Mouse (Mus musculus) hindbrain, embryonic 10.5 days (tissue): Measurements from ENCODE around the gene Ltbp2. TPM values are rescaled to one million over a fixed set of nuclear protein-coding genes. Genes with fewer than 3 reads are reported as not detected.

Experiments used
- DNase-seq: peaks from one replicate; pipeline ENCODE4 v3.0.0-alpha.2; 2017; ENCODE audit warnings: low spot score
- H3K27ac ChIP-seq: fragments of 300-500 bp; sonication (generic); 2 replicates; pipeline ENCODE4 v1.5.1; 2016; ENCODE audit warnings: mild to moderate bottlenecking, moderate library complexity
- H3K27me3 ChIP-seq: fragments of 300-500 bp; sonication (generic); 2 replicates; pipeline ENCODE4 v1.6.1; 2016; ENCODE audit warnings: mild to moderate bottlenecking; ENCODE audit not compliant: poor library complexity, insufficient read depth, severe bottlenecking
- H3K36me3 ChIP-seq: fragments of 300-500 bp; sonication (generic); 2 replicates; pipeline ENCODE4 v1.6.1; 2016; ENCODE audit warnings: mild to moderate bottlenecking, moderate library complexity
- H3K4me1 ChIP-seq: fragments of 300-500 bp; sonication (generic); replicated peaks from 2 replicates; pipeline ENCODE4 v1.6.1; 2016; ENCODE audit warnings: mild to moderate bottlenecking
- H3K4me3 ChIP-seq: fragments of 300-500 bp; sonication (generic); 2 replicates; pipeline ENCODE4 v1.5.1; 2016; ENCODE audit warnings: mild to moderate bottlenecking, moderate library complexity
- H3K9me3 ChIP-seq: fragments of 300-500 bp; sonication (generic); 2 replicates; pipeline ENCODE4 v1.6.1; 2016; ENCODE audit warnings: mild to moderate bottlenecking, moderate library complexity
- WGBS: fragments of 180-500 bp; shearing (Covaris S2); methylation state at CpG from one replicate; pipeline ENCODE4 v1.1.7; 2016; 5-methylcytosine and 5-hydroxymethylcytosine counted together
- polyA plus RNA-seq: library from polyadenylated mRNA; unstranded; fragments of >200 nt; fragmentation: Nextera tagmentation; extraction: Ambion mirVana; gene quantifications from 2 replicates; pipeline ENCODE4 v1.2.1, GENCODE M21; 2016

The Ltbp2 gene
- polyA plus RNA-seq, 1 experiment from 2014 or later = 0.17 TPM

- Histone ChIP-seq H3K4me3 (no peak overlapping the region), H3K9me3 (no peaks in the 10 kb centered on the region), H3K36me3 (no peaks in the 10 kb centered on the region), H3K27me3 (no peaks in the 10 kb centered on the region), H3K4me1 (peaks cover under 1% of the 10 kb centered on the region; the same call in 1 of the 2 replicates), H3K27ac (no peak overlapping the region)
- WGBS = 78% methylated on average over 5 of the region's 5 CpGs
- no peak for DNase-seq
Measured at GRCm38 (mm10) chr12:84824203-84824602, 52.1 kb downstream of the Ltbp2 start.

GRCm38 (mm10) chr12:84823601-84824000 is 52.7 kb downstream of the Ltbp2 start:
- no peak overlapping the region for H3K27ac ChIP-seq
- no peaks in the 10 kb centered on the region for H3K36me3 ChIP-seq
- 85% methylated on average over 7 of the region's 7 CpGs for WGBS

GRCm38 (mm10) chr12:84819236-84820168 is 56.8 kb downstream of the Ltbp2 start:
- H3K4me3 ChIP-seq = no peak overlapping the region
- no peaks in the 10 kb centered on the region for H3K9me3 ChIP-seq
- peak overlapping the region; percentile 53; the same call in 1 of the 2 replicates for H3K27ac ChIP-seq
- no peaks in the 10 kb centered on the region for H3K27me3 ChIP-seq
- no peaks in the 10 kb centered on the region for H3K36me3 ChIP-seq
- DNase-seq = no peak
- 86% methylated on average over 13 of the region's 13 CpGs for WGBS
- H3K4me1 ChIP-seq = no peaks in the 10 kb centered on the region

More at GRCm38 (mm10) chr12:84823601-84824000, 52.7 kb downstream of the Ltbp2 start:
- no peaks in the 10 kb centered on the region for H3K4me1 ChIP-seq
- DNase-seq = no peak
- no peak overlapping the region for H3K4me3 ChIP-seq
- no peaks in the 10 kb centered on the region for H3K27me3 ChIP-seq
- no peaks in the 10 kb centered on the region for H3K9me3 ChIP-seq

GRCm38 (mm10) chr12:84818496-84818895 is 57.8 kb downstream of the Ltbp2 start:
- no peak for DNase-seq
- no peaks in the 10 kb centered on the region for H3K4me1 ChIP-seq
- H3K9me3 ChIP-seq = no peaks in the 10 kb centered on the region
- H3K27me3 ChIP-seq = no peaks in the 10 kb centered on the region
- 64% methylated on average over 4 of the region's 4 CpGs for WGBS
- H3K27ac ChIP-seq = no peak overlapping the region
- no peaks in the 10 kb centered on the region for H3K36me3 ChIP-seq
- no peak overlapping the region for H3K4me3 ChIP-seq

GRCm38 (mm10) chr12:84814663-84815325 is 61.5 kb downstream of the Ltbp2 start:
- H3K27me3 ChIP-seq = no peaks in the 10 kb centered on the region
- DNase-seq = no peak
- WGBS = 89% methylated on average over 3 of the region's 3 CpGs

GRCm38 (mm10) chr12:84813773-84814172 is 62.6 kb downstream of the Ltbp2 start:
- WGBS = 47% methylated on average over 7 of the region's 7 CpGs
- no peak for DNase-seq
- Histone ChIP-seq H3K27me3 (no peaks in the 10 kb centered on the region), H3K36me3 (no peaks in the 10 kb centered on the region), H3K27ac (no peak overlapping the region), H3K4me3 (no peak overlapping the region), H3K9me3 (no peaks in the 10 kb centered on the region), H3K4me1 (peaks cover 7% of the 10 kb centered on the region; the same call in 1 of the 2 replicates)

More at GRCm38 (mm10) chr12:84814663-84815325, 61.5 kb downstream of the Ltbp2 start:
- H3K4me3 ChIP-seq = no peak overlapping the region
- H3K9me3 ChIP-seq = no peaks in the 10 kb centered on the region
- H3K4me1 ChIP-seq = no peaks in the 10 kb centered on the region
- no peaks in the 10 kb centered on the region for H3K36me3 ChIP-seq
- no peak overlapping the region for H3K27ac ChIP-seq

DNA sequence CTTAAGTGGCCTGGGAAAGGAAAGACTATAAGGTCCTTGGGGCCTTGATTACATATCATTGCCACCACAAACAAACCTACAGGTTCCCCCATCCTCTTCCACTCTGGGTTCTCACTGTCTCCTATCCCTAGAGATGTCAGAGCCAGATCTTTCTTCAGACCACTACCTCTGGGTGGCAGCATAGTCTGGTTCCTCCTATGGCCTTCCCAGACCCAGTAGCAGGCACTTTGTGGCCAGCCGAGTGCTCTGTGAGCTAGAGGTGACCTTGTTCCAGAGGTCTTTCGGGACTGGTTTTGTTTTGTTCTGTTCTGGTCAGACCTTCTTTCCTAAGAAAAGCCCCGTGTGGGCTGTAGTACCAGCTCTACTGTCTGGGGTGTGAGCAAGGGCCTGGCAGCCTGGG is 64.3 kb downstream of the Ltbp2 start:
- Histone ChIP-seq H3K4me1 (peaks cover 8% of the 10 kb centered on the region; the same call in 1 of the 2 replicates), H3K27ac (no peak overlapping the region), H3K9me3 (no peaks in the 10 kb centered on the region), H3K4me3 (no peak overlapping the region), H3K27me3 (no peaks in the 10 kb centered on the region), H3K36me3 (no peaks in the 10 kb centered on the region)
- WGBS = 57% methylated on average over 3 of the region's 3 CpGs
- no peak for DNase-seq

GRCm38 (mm10) chr12:84811510-84811909 is 64.8 kb downstream of the Ltbp2 start:
- no peak overlapping the region for H3K27ac ChIP-seq
- WGBS = 74% methylated on average over 4 of the region's 4 CpGs
- H3K27me3 ChIP-seq = no peaks in the 10 kb centered on the region
- peaks cover 13% of the 10 kb centered on the region for H3K4me1 ChIP-seq
- no peak overlapping the region for H3K4me3 ChIP-seq
- no peaks in the 10 kb centered on the region for H3K36me3 ChIP-seq
- no peaks in the 10 kb centered on the region for H3K9me3 ChIP-seq
- no peak for DNase-seq

GRCm38 (mm10) chr12:84810810-84811209 is 65.5 kb downstream of the Ltbp2 start:
- Histone ChIP-seq H3K4me1 (peaks cover 17% of the 10 kb centered on the region), H3K4me3 (no peak overlapping the region), H3K27me3 (no peaks in the 10 kb centered on the region), H3K36me3 (no peaks in the 10 kb centered on the region), H3K9me3 (no peaks in the 10 kb centered on the region), H3K27ac (no peak overlapping the region)
- WGBS = 72% methylated on average over 1 of the region's 1 CpGs
- no peak for DNase-seq

DNA sequence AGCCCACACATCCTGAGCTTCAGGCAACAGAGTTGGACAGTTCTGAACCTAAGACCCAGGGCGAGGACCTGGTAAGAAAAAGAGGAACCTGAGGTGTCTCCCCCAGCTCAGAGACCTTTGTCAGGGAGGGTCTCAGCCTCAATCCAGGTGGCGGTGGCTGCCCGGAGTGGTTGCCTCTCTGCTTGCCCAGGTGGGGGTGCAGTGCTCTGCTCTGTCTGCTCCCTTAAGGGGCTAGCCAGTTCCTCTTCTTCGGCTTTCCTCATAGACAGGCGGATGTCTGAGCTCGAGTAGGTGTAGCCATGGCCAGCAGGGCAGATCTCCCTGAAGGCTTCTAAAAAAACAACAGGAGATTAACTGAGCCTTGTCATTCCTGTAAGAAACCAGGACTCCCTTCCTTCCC is 67.3 kb downstream of the Ltbp2 start:
- DNase-seq = no peak
- 79% methylated on average over 6 of the region's 6 CpGs for WGBS
- H3K4me3 ChIP-seq = no peak overlapping the region
- H3K9me3 ChIP-seq = no peaks in the 10 kb centered on the region
- H3K4me1 ChIP-seq = peaks cover 24% of the 10 kb centered on the region
- no peaks in the 10 kb centered on the region for H3K36me3 ChIP-seq
- no peaks in the 10 kb centered on the region for H3K27me3 ChIP-seq
- no peak overlapping the region for H3K27ac ChIP-seq

- 87% methylated on average over 13 of the region's 13 CpGs for WGBS
- Histone ChIP-seq H3K4me3 (no peak overlapping the region), H3K36me3 (no peaks in the 10 kb centered on the region), H3K9me3 (no peaks in the 10 kb centered on the region), H3K27ac (no peak overlapping the region), H3K27me3 (no peaks in the 10 kb centered on the region), H3K4me1 (peaks cover 24% of the 10 kb centered on the region)
- no peak for DNase-seq
Measured at GRCm38 (mm10) chr12:84807351-84807750, 69.0 kb downstream of the Ltbp2 start.

GRCm38 (mm10) chr12:84806726-84807125 is 69.6 kb downstream of the Ltbp2 start:
- no peak for DNase-seq
- Histone ChIP-seq H3K27ac (no peak overlapping the region), H3K36me3 (no peaks in the 10 kb centered on the region), H3K4me3 (no peak overlapping the region), H3K9me3 (no peaks in the 10 kb centered on the region), H3K27me3 (no peaks in the 10 kb centered on the region), H3K4me1 (peaks cover 24% of the 10 kb centered on the region)
- WGBS = 68% methylated on average over 5 of the region's 5 CpGs

GRCm38 (mm10) chr12:84806010-84806409 is 70.3 kb downstream of the Ltbp2 start:
- Histone ChIP-seq H3K4me1 (peaks cover 24% of the 10 kb centered on the region), H3K27ac (peak overlapping the region; percentile 42; the same call in 1 of the 2 replicates), H3K27me3 (no peaks in the 10 kb centered on the region), H3K36me3 (no peaks in the 10 kb centered on the region), H3K9me3 (no peaks in the 10 kb centered on the region), H3K4me3 (no peak overlapping the region)
- no peak for DNase-seq
- 85% methylated on average over 1 of the region's 1 CpGs for WGBS
